Mouse (Mus musculus): ENCODE data around the gene Nup205. TPM values are rescaled to one million over a fixed set of nuclear protein-coding genes. Genes with fewer than 3 reads are reported as not detected.
A peak's percentile ranks its signal among the peaks of the same experiment; 100 is the strongest.

Nup205 gene
- polyA plus RNA-seq, 1 experiment: not detected

GRCm38 (mm10) chr6:35271094-35271855 lies 94.1 kb downstream of the Nup205 start:
- 62% methylated on average over 12 of the region's 12 CpGs for WGBS
- Histone ChIP-seq H3K27ac (ENCODE audit: insufficient read depth, low read depth, low read length) (no peak overlapping the region), H3K4me3 (ENCODE audit: insufficient read depth, low read depth, low read length) (no peak overlapping the region), H3K4me1 (ENCODE audit: control insufficient read depth, insufficient read depth, low read length) (no peaks in the 10 kb centered on the region)
- TF ChIP-seq POLR2A (IDR thresholded peaks at IDR 0.05; ENCODE audit: insufficient read depth, low read depth, low read length) (no peak), CTCF (IDR thresholded peaks at IDR 0.05; ENCODE audit: insufficient read depth, low read depth, low read length) (no peak)

GRCm38 (mm10) chr6:35271868-35272765 lies 94.9 kb downstream of the Nup205 start:
- Histone ChIP-seq H3K4me3 (ENCODE audit: insufficient read depth, low read depth, low read length) (no peak overlapping the region), H3K4me1 (ENCODE audit: control insufficient read depth, insufficient read depth, low read length) (no peaks in the 10 kb centered on the region), H3K27ac (ENCODE audit: insufficient read depth, low read depth, low read length) (no peak overlapping the region)
- TF ChIP-seq POLR2A (IDR thresholded peaks at IDR 0.05; ENCODE audit: insufficient read depth, low read depth, low read length) (no peak), CTCF (IDR thresholded peaks at IDR 0.05; ENCODE audit: insufficient read depth, low read depth, low read length) (no peak)
- WGBS: 85% methylated on average over 20 of the region's 20 CpGs

DNA sequence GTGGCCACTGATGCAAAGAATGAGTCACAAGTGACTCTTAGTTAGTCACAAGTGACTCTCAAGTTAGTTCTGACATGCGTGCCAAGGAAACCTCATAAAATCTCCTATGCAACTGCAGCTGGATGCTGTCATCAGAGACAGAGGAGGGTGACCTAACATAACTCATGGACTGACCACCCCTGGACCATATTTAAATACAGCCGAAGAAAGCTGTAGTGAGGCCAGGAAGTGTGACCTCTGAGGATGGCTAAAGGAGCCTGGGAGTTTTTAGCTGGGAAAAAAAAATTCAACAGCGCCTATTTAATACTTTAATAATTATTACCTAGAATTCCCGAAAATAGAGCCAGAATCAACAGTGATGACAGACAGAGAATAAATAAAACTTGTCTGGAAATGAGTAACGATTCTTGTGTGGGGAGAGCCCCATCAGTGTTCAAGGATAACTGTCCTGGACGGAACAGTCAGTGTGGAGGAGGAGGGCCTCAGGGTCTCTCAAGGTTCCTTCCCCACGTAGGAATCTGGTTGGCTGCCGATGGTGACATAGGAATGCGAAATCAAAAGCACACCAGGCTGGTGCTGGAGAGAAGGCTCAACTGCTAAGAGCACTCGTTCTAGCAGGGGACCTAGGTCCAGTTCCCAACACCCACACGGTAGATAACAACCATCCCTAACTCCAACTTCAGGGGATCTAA lies 96.3 kb downstream of the Nup205 start:
- WGBS: 86% methylated on average over 11 of the region's 11 CpGs
- Histone ChIP-seq H3K4me1 (ENCODE audit: control insufficient read depth, insufficient read depth, low read length) (no peaks in the 10 kb centered on the region), H3K27ac (ENCODE audit: insufficient read depth, low read depth, low read length) (no peak overlapping the region), H3K4me3 (ENCODE audit: insufficient read depth, low read depth, low read length) (no peak overlapping the region)
- TF ChIP-seq POLR2A (IDR thresholded peaks at IDR 0.05; ENCODE audit: insufficient read depth, low read depth, low read length): no peak
- no peak for TF ChIP-seq CTCF (IDR thresholded peaks at IDR 0.05; ENCODE audit: insufficient read depth, low read depth, low read length)

- H3K4me3 ChIP-seq (ENCODE audit: insufficient read depth, low read depth, low read length): no peak overlapping the region
- 66% methylated on average over 10 of the region's 10 CpGs for WGBS
- TF ChIP-seq POLR2A (IDR thresholded peaks at IDR 0.05; ENCODE audit: insufficient read depth, low read depth, low read length): no peak
- TF ChIP-seq CTCF (IDR thresholded peaks at IDR 0.05; ENCODE audit: insufficient read depth, low read depth, low read length): no peak
- no peaks in the 10 kb centered on the region for H3K4me1 ChIP-seq (ENCODE audit: control insufficient read depth, insufficient read depth, low read length)
- no peak overlapping the region for H3K27ac ChIP-seq (ENCODE audit: insufficient read depth, low read depth, low read length)
Observed at GRCm38 (mm10) chr6:35277903-35278587, 100.8 kb downstream of the Nup205 start.

DNA sequence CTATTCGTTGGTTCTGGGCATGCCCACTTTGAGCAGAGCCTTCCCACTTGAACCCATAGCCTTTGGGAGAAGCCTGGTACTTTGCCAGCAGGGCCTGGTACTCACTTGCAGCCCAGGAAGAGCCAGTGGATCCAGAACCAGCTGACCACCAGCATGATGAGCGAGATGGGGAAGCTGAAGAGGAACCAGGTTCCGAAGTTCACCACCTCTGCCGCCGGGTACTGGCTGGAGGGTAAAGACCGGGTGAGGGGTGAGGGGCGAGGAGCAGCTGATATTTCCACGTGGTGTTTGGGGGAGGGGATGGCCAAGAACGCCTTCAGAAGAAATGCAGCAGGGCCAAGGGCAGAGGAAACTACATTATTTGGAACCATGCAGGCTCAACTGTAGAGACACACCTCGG lies 102.1 kb downstream of the Nup205 start:
- WGBS: 87% methylated on average over 10 of the region's 10 CpGs
- TF ChIP-seq CTCF (IDR thresholded peaks at IDR 0.05; ENCODE audit: insufficient read depth, low read depth, low read length) (no peak), POLR2A (IDR thresholded peaks at IDR 0.05; ENCODE audit: insufficient read depth, low read depth, low read length) (no peak)
- Histone ChIP-seq H3K27ac (ENCODE audit: insufficient read depth, low read depth, low read length) (no peak overlapping the region), H3K4me3 (ENCODE audit: insufficient read depth, low read depth, low read length) (no peak overlapping the region), H3K4me1 (ENCODE audit: control insufficient read depth, insufficient read depth, low read length) (no peaks in the 10 kb centered on the region)

DNA sequence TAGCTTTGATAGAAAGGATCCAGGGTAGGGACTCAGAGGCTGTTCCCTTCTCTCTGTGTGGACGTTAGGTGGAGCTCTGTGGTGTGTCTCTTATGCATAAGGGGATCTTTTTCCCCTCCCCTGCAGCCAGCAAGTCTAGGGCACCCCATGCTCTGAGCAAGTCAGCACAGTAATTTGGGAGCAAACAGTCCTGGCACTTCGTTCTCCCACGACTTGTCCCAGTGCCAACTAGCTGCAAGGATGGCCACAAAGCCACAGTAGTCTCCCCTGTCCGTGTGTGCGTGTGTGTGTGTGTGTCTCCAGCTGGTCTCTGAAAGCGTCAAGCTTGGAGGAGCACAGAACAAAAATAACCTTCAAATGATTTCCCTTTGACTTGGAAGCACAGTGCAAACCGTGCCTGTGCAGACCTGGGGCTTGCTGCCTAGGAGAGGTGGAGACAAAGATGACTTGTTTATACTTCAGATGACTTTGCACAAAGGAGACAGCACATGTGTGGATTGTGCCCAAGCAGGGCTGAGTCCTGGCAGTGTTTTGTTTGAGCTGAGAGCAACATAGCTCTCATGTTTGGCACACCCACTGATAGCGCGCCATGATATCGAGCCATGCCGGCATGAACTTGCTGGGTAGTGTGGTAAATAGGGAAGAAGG lies 111.0 kb downstream of the Nup205 start:
- peaks cover 21% of the 10 kb centered on the region for H3K4me1 ChIP-seq (ENCODE audit: control insufficient read depth, insufficient read depth, low read length)
- TF ChIP-seq CTCF (IDR thresholded peaks at IDR 0.05; ENCODE audit: insufficient read depth, low read depth, low read length) (no peak), POLR2A (IDR thresholded peaks at IDR 0.05; ENCODE audit: insufficient read depth, low read depth, low read length) (no peak)
- H3K27ac ChIP-seq (ENCODE audit: insufficient read depth, low read depth, low read length): peak overlapping the region; percentile 42; the same call in 1 of the 2 replicates
- no peak overlapping the region for H3K4me3 ChIP-seq (ENCODE audit: insufficient read depth, low read depth, low read length)
- 16% methylated on average over 11 of the region's 11 CpGs for WGBS

DNA sequence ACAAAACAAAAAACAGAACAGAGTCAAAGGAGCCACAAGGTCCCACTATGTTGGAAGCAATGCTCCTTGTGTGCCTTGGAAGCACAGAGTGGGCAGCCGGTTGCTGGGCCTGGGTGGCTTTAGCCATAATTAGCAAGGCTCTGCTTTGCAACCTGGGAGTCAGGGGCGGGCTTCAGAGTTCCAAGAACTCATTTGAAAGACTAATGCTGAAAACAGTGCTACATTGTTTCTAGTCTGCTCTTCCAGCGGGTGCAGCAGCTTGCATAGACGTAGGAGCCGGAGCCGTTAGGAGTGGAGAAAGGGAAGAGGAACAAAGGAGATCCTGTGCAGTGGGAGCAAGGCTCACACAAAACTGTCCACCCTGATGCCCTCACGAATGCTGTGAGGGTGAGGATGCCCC lies 111.7 kb downstream of the Nup205 start:
- Histone ChIP-seq H3K4me1 (ENCODE audit: control insufficient read depth, insufficient read depth, low read length) (peaks cover 21% of the 10 kb centered on the region), H3K27ac (ENCODE audit: insufficient read depth, low read depth, low read length) (peak overlapping the region; percentile 55), H3K4me3 (ENCODE audit: insufficient read depth, low read depth, low read length) (no peak overlapping the region)
- no peak for TF ChIP-seq POLR2A (IDR thresholded peaks at IDR 0.05; ENCODE audit: insufficient read depth, low read depth, low read length)
- no peak for TF ChIP-seq CTCF (IDR thresholded peaks at IDR 0.05; ENCODE audit: insufficient read depth, low read depth, low read length)
- WGBS: 25% methylated on average over 7 of the region's 7 CpGs

DNA sequence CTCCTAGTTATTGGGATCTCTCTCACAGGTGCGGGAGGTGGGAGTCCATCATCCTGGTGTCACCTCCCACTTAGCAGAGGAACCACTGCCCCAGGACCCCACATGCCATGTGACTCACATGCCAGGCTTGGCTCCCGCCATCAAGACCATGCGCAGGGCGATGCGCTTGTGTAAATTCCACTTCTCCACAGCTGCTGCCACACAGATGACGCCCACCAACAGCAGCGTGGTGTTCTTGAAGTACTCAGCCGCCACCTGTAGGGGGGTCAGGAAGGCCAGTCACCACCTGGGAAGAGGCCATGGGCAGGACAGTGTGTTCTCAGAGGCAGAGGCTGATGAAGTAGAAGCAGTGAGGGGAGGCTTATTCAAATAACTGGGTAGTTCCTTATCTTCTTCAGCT lies 112.5 kb downstream of the Nup205 start:
- TF ChIP-seq POLR2A (IDR thresholded peaks at IDR 0.05; ENCODE audit: insufficient read depth, low read depth, low read length): no peak
- no peak for TF ChIP-seq CTCF (IDR thresholded peaks at IDR 0.05; ENCODE audit: insufficient read depth, low read depth, low read length)
- 96% methylated on average over 8 of the region's 8 CpGs for WGBS

More for the DNA sequence above, 112.5 kb downstream of the Nup205 start:
- peaks cover 21% of the 10 kb centered on the region for H3K4me1 ChIP-seq (ENCODE audit: control insufficient read depth, insufficient read depth, low read length)
- no peak overlapping the region for H3K27ac ChIP-seq (ENCODE audit: insufficient read depth, low read depth, low read length)
- H3K4me3 ChIP-seq (ENCODE audit: insufficient read depth, low read depth, low read length): no peak overlapping the region
